Mouse (Mus musculus) cerebellum, postnatal 4 days (tissue): Measurements from ENCODE around the gene Kif2c.
A peak's percentile ranks its signal among the peaks of the same experiment; 100 is the strongest.

Experiments
- DNase-seq, 2 experiments: peaks; one replicate each; pipeline ENCODE4 v3.0.0; 2022; ENCODE audit warnings: low spot score in 2 of 2, mixed read lengths in 1 of 2

The Kif2c gene

GRCm38 (mm10) chr4:117181863-117182758 lies at the start of gene Kif2c:
Gene Kif2c, minus strand, starts transcription at chr4:117182639.
- peak; percentile 86 to 89 for DNase-seq

- no peak for DNase-seq
Measured at GRCm38 (mm10) chr4:117231208-117231607, 48.8 kb upstream of the Kif2c start.

- no peak for DNase-seq
Measured at GRCm38 (mm10) chr4:117230331-117230730, 47.9 kb upstream of the Kif2c start.

GRCm38 (mm10) chr4:117229590-117229989 lies 47.2 kb upstream of the Kif2c start:
- no peak for DNase-seq

DNA sequence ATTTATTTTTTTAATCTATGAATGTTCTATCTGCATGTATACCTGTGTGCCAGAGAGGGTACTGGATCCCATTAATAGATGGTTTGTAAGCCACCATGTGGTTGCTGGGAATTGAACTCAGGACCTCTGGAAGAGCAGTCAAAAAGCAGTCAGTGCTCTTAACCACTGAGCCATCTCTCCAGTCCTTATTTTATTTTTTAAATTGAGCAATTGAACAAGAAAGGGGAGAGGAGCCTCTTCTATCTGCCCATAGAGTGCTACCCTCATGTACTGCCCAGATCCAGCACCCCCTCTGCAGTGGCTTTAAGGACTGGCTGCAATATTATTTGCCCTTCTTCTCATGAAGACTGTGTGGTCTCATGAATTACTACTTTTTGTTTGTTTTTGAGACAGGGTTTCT lies 42.8 kb upstream of the Kif2c start:
- no peak for DNase-seq

DNA sequence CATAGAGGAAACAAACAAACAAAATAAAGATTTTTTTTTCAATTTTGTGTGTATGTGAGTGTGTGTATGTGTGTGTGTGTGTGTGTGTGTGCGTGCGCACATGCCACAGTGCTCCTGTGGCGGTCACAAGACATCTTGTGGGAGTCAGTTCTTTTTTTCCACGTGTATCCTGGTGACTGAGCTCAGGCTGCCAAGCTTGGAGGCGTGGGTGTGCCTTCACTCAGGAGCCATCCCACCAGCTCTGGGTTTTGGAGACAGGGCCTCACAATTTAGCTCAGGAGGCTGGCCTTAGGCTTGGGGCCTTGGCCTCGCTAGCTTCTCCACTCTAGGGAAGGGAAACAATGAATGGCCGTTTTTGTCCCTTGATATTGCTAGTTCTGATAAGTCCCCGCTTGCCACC lies 41.7 kb upstream of the Kif2c start:
- no peak for DNase-seq

- no peak for DNase-seq
Measured at GRCm38 (mm10) chr4:117223001-117223400, 40.6 kb upstream of the Kif2c start.

- no peak for DNase-seq
Measured at GRCm38 (mm10) chr4:117221836-117222235, 39.4 kb upstream of the Kif2c start.

DNA sequence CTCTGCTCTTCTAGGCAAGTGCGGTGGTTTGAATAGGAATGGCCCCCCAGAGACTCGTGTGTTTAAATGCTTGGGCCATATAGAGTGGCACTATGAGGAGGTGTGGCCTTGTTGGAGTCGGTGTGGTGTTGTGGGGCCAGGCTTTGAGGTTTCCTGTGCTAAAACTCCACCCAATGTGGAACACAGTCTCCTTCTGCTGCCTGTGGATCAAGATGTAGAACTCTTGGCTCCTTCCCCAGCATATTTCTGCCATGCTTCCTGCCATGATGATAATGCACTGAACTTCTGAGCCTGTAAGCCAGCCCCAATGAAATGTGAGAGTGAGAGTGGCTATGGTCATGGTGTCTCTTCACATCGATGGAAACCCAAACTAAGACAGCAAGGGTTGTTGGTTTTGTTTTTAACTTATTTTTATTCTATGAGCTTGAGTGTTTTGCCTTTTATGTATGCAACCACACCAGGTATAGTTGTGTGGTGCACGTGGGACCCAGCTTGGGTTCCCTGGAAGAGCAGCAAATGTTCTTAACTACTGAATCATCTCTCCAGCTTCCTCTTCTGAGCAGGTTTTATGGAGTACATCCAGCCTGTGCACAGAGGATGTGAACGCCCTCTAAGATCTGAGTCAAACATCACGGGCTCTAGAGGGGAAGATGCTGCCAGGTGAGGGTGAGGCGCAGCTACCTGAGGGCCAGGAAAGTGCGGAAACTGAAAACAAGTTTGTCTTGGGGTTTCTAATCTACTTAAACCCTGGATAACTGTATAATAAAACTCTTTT lies 38.5 kb upstream of the Kif2c start:
- no peak for DNase-seq

DNA sequence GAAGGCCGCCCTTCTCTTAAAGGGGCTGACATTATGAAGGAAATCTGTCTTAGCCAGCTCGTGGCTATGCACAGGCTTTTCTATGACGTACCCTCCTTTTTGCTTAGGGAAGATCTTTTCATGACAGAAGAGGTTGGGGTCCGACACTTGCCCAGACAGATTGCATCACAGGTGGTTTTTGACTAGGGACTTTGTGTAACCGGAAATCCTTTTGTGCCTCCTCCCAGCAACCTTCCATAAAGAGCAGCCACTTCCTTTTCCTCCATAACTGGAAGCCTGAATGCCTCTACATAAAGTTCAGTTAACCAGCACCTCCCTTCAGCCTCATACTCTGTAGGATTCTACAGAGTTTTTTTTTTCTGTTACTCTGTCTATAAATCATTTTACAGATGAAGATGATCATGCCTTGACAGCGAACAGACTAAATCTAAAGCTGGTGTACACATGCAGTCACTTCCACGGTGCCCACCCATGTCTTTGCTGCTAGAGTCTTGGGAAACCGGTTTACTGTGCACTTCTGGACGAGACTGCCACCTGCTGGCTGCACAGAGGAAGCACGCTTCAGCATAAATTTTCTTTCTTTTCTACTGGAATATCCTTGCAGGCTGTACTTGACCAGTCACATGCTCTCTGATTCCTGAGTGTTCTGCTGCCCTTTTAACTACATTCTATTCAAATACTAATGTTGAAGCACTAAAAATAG lies 36.2 kb upstream of the Kif2c start:
- DNase-seq: peak in 1 of 2 experiments; percentile 55

DNA sequence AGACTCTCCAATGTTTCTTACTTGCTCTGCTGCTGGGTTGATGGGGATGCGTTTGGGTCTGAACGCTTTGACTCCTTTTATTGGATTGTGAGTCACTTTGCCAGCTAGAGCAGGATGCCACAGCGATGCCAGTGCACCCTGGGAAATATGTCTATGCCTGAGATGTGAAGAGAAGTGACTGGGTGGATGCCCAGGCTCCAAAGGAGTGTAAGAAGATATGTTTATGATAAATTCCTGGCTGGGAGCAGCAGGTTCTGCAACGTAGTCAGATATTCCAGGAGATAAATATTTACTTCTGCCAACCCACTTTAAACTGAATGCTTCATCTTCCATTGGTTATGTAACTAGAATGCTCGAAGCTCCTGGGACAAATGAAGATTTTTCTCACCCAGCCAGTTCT lies 34.6 kb upstream of the Kif2c start:
- no peak for DNase-seq

DNA sequence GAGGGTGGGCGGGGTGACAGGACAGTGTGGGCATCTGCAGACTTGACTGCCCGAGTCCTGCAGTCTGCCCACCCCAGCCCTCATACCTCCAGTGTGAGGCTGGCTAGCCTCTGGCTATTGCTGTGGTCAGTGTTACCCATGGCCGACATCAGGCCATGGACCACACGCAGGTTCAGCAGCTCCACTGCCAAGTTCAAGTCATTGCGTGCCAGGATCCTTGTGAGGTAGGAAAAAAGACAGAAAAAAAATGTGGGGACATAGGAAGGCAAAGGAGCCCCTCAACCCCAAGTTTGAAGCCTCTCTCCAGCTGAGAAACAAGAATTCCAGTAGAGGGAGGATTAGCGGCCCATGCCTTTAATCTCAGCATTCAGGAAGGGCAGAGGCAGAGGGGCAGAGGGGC lies 31.8 kb upstream of the Kif2c start:
- DNase-seq: no peak

GRCm38 (mm10) chr4:117210147-117211074 lies 28.0 kb upstream of the Kif2c start:
- peak; percentile 53 to 80 for DNase-seq

DNA sequence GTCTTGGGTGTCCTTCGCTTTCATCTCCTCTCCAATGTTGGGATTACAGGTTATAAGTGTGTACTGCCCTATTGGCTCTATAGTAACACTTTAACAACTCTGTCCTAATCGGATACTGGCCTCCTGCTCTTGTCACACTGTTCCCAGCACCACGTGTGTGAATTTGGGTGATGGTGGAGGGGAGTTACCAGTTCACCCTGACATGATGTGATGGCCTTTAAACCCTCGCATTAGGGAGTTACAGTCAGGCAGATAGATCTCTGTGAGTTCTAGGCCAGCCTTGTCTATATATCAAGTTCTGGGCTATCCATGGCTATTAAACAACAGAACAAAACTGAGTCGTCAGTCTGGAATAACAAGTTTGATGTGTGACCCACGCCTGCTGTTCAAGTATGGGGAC lies 27.2 kb upstream of the Kif2c start:
- DNase-seq: no peak

DNA sequence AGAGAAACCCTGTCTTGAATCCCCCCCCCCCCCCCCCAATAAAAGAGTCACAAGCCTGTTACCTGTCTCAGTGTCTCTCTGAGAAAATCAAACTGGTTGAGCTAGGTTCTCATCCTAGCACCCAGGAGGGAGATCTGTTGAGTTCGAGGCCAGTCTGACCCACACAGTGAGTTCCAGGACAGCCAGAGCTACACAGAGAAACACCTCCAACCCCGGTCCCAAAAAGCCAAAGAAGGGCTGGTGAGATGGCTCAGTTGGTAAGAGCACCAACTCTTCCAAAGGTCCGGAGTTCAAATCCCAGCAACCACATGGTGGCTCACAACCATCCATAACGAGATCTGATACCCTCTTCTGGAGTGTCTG lies 20.5 kb upstream of the Kif2c start:
- no peak for DNase-seq

DNA sequence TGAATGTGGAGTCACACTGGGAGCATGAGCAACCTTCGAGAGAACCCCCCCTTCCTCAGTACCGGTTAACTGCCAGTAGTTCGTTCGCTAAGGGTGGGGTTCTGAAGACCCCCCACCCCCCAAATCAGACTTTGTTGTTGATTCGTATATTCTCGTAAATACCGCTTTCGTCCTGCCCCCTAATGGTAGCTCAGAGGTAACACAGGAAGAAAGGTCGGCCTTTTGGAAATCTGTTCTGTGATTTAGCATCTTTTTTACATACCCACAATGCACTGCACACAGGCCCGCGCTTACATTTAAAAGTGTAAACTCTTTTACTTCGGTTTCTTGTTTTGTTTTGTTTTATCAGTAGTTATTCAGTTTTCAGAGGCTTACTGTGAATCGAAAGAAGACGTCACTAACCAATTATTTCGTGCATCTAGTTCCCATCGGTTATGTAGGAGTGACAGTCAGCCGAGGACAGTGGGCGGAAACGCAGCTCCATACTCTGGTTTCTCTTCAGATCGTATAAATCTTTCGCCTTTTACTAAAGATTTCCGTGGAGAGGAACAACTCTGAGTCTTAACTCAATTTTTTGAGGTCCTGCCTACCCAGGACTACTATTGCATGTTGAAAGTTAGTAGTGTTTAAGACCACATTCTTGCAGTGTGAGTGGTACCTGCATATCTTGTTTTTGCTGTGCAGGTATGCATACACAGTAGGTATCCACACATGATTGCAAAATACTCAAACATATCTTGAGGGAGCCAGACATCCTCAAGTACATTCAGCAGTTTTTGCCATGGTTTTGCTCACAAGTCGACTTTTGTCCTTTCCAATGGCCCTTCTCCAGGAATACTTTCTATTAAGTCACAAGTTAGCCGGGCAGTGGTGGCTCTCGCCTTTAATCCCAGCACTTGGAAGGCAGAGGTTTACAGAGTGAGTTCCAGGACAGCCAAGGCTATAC lies 19.9 kb upstream of the Kif2c start:
- DNase-seq: peak in 1 of 2 experiments; percentile 30

DNA sequence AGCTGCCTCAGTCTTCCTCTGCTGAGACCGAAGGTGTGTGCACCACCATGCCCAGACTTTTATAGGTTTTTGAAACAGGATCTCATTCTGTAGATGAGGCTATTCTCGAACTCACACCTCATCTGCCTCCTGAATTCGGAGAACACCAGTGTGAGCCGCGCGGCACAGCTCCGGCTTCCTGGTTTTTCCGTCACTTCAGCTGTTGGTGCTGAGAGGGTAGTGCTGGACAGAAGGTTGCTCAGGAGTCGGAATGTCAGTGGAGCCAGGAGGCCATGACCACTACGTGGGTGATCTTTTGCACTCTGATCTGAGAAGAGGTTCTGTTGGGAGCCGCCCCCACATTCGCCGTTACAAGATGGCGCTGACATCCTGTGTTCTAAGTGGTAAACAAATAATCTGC lies 9.4 kb upstream of the Kif2c start:
- DNase-seq: no peak

DNA sequence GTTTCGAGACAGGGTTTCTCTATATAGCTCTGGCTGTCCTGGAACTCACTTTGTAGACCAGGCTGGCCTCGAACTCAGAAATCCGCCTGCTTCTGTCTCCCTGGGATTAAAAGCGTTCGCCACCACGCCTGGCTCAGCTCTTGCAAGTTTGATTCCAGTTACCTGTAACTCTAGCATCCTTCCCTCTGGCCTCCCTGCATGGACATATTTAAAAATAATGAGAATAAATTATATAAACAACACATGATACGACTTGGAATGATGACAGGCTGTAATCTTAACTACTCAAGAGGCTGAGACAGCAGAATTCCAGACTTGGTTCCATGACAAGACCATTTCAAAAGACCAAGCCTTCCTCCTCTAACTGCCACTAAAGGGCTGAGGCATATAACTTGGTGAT lies 8.2 kb upstream of the Kif2c start:
- no peak for DNase-seq

DNA sequence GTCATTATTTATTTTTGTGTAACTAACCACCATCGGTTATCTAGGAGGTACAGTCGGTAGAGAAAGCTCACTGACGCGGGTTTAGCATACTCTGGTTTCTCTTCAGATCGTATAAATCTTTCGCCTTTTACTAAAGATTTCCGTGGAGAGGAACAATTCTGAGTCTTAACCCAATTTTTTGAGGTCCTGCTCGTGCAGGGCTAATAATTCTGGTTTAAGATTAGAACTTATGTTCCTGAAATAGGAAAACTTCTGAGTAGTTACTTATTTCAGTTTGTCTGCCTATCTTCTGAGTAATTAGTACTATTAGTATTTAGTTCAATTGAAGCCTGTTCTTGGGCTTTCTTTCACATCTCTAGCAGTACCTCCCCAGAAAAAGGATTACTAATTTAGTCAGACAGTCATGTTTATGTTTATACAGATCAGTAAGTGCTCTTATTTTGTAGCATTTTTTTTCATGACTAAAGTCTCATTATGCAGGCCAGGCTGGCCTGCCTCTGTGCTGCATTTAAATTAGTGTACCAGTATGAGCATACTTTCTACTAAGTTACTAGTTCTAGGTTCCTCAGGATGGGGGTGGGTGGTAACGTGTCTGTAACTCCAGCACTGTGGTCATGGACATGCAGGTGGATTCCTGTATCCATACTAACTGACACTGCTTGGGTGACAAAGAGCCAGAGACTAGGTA lies 7.6 kb upstream of the Kif2c start:
- DNase-seq: no peak
